8 mouse cellular contexts compared by ENCODE assay signal in genomic region chr1:97918495-97918894, GRCm38 (mm10).
DNase-seq lines count a peak whose midpoint lies in the region; ATAC-seq and TF ChIP-seq lines count a peak whose summit lies in the region.
"Had no signal": no experiment of that assay in that cellular context is flagged by ENCODE, and none has a peak within 500 bp of the region (broad histone marks: within the 10 kb centered on the region; RNA-seq: fewer than 3 reads in every experiment).

No protein-coding gene starts in this region.

- H3K4me1 ChIP-seq in kidney, adult 2 months (ENCODE audit: control insufficient read depth, insufficient read depth, low read length): 0 out of 2 replicates have a peak, but pooled peaks cover under 1% of the 10 kb centered on the region
- H3K4me1 ChIP-seq in lung, embryonic 16.5 days (replicated peaks; ENCODE audit: control insufficient read depth, insufficient read depth, low read length): peaks cover 21% of the 10 kb centered on the region

- H3K4me3 ChIP-seq in kidney, adult 2 months (ENCODE audit: insufficient read depth, low read depth, low read length): no peak overlapping the region
- no peak overlapping the region for H3K4me3 ChIP-seq in lung, embryonic 16.5 days (ENCODE audit: low read length)
- H3K4me3 ChIP-seq: embryonic facial prominence, embryonic 15.5 days had no signal

- no peak for TF ChIP-seq POLR2A in kidney, adult 2 months (IDR thresholded peaks at IDR 0.05; ENCODE audit: low read depth, low read length)

- no peaks in the 10 kb centered on the region; the same call in 1 of the 2 replicates for H3K27me3 ChIP-seq in kidney, adult 2 months (replicated peaks; ENCODE audit: control insufficient read depth, insufficient read depth, low read length)
- H3K27me3 ChIP-seq in lung, embryonic 16.5 days (ENCODE audit: control insufficient read depth, insufficient read depth, low read depth, low read length): no peaks in the 10 kb centered on the region
- H3K27me3 ChIP-seq: embryonic facial prominence, embryonic 15.5 days had no signal

- no peak for TF ChIP-seq CTCF in kidney, adult 2 months (conservative IDR thresholded peaks at IDR 0.05; ENCODE audit: insufficient read depth, insufficient read length, low read depth, low read length)

- DNase-seq in kidney, adult 2 months: peak; percentile 48
- DNase-seq in layer of hippocampus, postnatal 36 days: no peak
- no peak for DNase-seq in cerebellum, postnatal 14 days
- no peak for DNase-seq in gastrocnemius, postnatal 36 days

- peak overlapping the region; percentile 5; the same call in 1 of the 2 replicates for H3K4me2 ChIP-seq in lung, embryonic 16.5 days (ENCODE audit: low read depth, low read length)
- H3K4me2 ChIP-seq: embryonic facial prominence, embryonic 15.5 days had no signal

- peak; percentile 45 for ATAC-seq in CD4-positive, CD25-positive, alpha-beta regulatory T cell, adult 4 months
- 0 out of 2 replicates have a peak, but pooled peaks have one; percentile 18 for ATAC-seq in common myeloid progenitor, adult 5-6 weeks (replicated peaks; ENCODE audit: low read depth, poor library complexity, severe bottlenecking)
- peak; percentile 93 for ATAC-seq in lung, embryonic 16.5 days (ENCODE audit: low read depth)

- intact Hi-C loops in gastrocnemius, postnatal 36 days (cut with DNase I): no loop called here

- H3K9me3 ChIP-seq in lung, embryonic 16.5 days (ENCODE audit: control insufficient read depth, low read length): no peaks in the 10 kb centered on the region
- H3K9me3 ChIP-seq: embryonic facial prominence, embryonic 15.5 days had no signal

- H3K9ac ChIP-seq in lung, embryonic 16.5 days (ENCODE audit: low read length): no peak overlapping the region
- H3K9ac ChIP-seq: embryonic facial prominence, embryonic 15.5 days had no signal

- no peak overlapping the region for H3K27ac ChIP-seq in kidney, adult 2 months (ENCODE audit: insufficient read depth, low read depth, low read length)
- H3K27ac ChIP-seq in lung, embryonic 16.5 days (ENCODE audit: low read length): peak overlapping the region; percentile 47
- H3K27ac ChIP-seq: embryonic facial prominence, embryonic 15.5 days had no signal

- 52% methylated on average over 8 of the region's 8 CpGs for WGBS in kidney, adult 2 months
- WGBS in lung, embryonic 16.5 days: 5% methylated on average over 8 of the region's 8 CpGs

- H3K36me3 ChIP-seq in kidney, adult 2 months (ENCODE audit: control insufficient read depth, insufficient read depth, low read length): no peaks in the 10 kb centered on the region
- H3K36me3 ChIP-seq in lung, embryonic 16.5 days (ENCODE audit: control insufficient read depth, insufficient read depth, low read length): no peaks in the 10 kb centered on the region
- H3K36me3 ChIP-seq: embryonic facial prominence, embryonic 15.5 days had no signal

Comparison
In these comparisons a context has a peak if more than half of its experiments do, and no peak if none do; other contexts are left out.
1. ATAC-seq: peak in every context shown above with its lines; median percentile 93 in lung, embryonic 16.5 days; 45 in CD4-positive, CD25-positive, alpha-beta regulatory T cell, adult 4 months; 18 in common myeloid progenitor, adult 5-6 weeks.